Mouse (Mus musculus): ENCODE measurements around the gene Thsd7b.
A peak's percentile ranks its signal among the peaks of the same experiment; 100 is the strongest.
"Not testable (repeated sequence)": the region's sequence is repeated elsewhere in the genome, so short reads cannot be mapped to it uniquely, and the experiment has no call there.

The Thsd7b gene

GRCm38 (mm10) chr1:129651448-129651847 lies 378.3 kb downstream of the Thsd7b start:
- not testable (repeated sequence) for DNase-seq

- DNase-seq: no peak
Observed at GRCm38 (mm10) chr1:129658045-129658444, 384.9 kb downstream of the Thsd7b start.

DNA sequence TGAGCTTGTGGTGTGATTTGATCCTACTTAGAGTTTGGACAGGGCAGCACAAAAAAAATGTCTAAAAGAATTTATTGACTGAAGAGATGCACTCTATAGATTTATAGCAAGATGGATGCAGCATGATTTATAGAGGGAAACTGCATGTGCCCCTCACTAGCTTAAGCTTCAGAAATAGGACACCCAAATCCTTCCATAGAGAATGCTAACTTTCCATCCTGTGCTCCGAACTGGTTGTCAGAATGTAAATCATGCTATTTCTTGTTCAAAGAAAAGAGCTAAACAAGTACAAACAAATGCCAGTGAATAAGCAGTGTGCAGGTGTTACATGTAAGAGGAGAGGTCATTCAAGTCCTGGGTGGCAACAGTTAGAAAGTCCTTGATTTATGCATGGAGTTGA lies 402.8 kb downstream of the Thsd7b start:
- DNase-seq: no peak

DNA sequence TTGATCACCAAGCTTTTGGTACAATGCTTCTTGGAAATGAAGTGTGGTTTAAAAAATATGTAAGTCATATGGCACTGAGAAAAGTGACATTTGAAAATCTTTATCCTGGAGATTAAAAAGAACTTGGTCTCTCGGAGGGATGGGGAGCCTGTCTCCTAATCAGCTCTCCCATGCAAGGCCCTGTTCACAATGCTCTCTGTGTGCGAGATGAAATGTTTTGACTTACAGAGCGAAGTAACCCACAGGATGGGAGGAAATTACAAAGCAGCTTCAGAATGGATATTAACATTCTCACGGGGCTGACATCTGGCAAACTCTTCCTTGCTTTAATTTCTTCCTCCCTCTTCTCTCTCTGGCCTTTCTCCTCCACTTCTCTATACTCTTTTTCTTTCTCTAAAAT lies 405.7 kb downstream of the Thsd7b start:
- no peak for DNase-seq

DNA sequence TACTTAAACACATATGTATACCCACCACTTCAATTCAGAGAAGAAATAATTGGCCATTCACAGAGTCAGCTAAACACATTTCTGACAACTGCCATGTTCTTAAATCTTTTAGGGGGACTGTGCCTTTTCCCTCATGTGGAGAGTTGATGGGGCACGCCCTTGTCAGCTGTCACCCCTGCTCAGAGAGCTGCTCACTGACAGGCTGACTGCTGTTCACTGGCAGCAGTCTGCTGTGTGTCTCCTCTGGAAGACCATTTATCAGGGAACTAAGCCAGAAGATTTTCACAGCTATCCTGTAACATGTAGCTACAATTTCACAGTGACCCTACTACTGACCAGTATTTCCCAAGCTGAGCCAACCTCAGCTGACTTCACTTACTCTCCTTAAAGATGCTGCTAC lies 432.6 kb downstream of the Thsd7b start:
- no peak for DNase-seq

GRCm38 (mm10) chr1:129712706-129713105 lies 439.6 kb downstream of the Thsd7b start:
- DNase-seq: no peak

DNA sequence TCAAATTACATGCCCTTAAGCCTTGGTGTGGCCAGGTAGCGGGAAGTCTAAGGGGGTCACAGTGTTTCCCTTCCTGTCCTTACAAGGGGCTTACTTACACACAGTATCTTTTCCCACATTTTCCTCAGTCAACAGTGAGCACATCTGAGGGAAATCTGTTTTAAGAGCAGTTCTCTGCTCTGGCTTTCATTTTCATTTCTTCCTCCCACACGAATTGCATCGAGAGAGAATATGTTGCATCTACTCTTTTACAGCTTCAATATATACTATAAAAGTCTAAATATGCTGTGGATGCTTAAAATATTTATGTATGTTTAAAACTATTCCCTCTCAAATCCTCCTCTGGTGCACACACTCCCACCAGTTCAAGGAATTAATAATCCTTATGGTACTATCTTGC lies 440.5 kb downstream of the Thsd7b start:
- DNase-seq: no peak

- DNase-seq: no peak
Observed at GRCm38 (mm10) chr1:129719592-129719991, 446.5 kb downstream of the Thsd7b start.

GRCm38 (mm10) chr1:129731991-129732390 lies 458.9 kb downstream of the Thsd7b start:
- no peak for DNase-seq

DNA sequence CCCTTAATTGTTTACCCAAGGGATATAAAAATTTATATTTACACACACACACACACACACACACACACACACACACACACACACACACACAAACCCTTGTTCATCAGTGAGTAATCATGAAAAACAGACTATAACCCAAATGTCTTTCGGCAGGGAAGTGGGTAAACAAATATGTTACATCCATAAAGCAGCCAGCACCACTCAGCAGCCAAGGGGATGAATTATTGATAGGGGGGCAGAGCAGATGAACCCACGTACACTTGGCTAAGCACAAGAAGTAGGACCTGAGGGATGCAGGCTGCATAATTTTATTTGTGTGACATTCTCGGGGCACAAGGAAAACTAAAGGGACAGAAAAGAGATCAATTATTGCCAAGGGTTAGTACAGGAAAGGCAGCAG lies 474.5 kb downstream of the Thsd7b start:
- no peak for DNase-seq

GRCm38 (mm10) chr1:129756548-129757240 lies 483.6 kb downstream of the Thsd7b start:
- DNase-seq: no peak

GRCm38 (mm10) chr1:129759003-129759402 lies 485.9 kb downstream of the Thsd7b start:
- DNase-seq: no peak

DNA sequence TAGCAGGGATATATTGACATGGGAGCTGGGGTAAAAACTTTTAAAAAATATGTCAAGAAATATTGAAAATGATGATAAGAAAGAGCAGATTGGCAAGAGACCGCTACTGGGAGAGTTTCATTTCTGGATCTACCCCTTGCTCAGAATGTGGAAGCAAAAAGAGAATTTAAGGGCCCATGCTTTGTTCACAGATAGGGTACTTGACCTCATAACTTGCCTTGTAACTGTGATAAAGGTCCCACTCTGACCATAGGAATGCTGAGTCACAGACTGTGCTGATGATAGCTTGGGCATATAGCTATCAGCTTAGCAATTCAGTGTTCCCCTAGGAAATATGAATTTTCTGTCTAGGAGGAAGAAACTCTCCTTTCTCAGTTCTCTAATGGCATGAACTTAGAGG lies 488.1 kb downstream of the Thsd7b start:
- DNase-seq: no peak

- no peak for DNase-seq
Observed at GRCm38 (mm10) chr1:129764748-129765147, 491.6 kb downstream of the Thsd7b start.

GRCm38 (mm10) chr1:129777055-129777454 lies 504.0 kb downstream of the Thsd7b start:
- DNase-seq: no peak

DNA sequence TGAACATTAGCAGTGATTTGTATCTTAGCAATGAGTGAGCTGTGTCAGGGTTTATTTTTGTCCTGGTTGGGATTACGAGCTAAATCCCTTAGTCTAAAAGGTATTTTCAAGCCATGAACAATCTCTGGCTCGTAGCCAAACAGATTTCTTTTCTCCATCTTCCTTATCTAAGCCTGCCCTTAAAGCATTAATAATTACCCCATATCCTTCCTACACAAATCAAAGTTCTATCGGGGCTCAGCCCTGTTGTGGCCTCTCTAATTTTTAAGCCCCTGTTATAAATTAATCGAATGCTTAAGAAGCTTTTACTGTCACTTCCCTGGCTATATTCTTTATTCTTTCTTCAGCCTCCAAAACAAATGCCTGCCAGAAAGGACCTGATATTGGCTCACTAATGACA lies 506.4 kb downstream of the Thsd7b start:
- DNase-seq: no peak

- no peak for DNase-seq
Observed at GRCm38 (mm10) chr1:129780589-129780988, 507.5 kb downstream of the Thsd7b start.

- DNase-seq: no peak
Observed at GRCm38 (mm10) chr1:129798519-129798918, 525.4 kb downstream of the Thsd7b start.

- no peak for DNase-seq
Observed at GRCm38 (mm10) chr1:129826927-129827326, 553.8 kb downstream of the Thsd7b start.

DNA sequence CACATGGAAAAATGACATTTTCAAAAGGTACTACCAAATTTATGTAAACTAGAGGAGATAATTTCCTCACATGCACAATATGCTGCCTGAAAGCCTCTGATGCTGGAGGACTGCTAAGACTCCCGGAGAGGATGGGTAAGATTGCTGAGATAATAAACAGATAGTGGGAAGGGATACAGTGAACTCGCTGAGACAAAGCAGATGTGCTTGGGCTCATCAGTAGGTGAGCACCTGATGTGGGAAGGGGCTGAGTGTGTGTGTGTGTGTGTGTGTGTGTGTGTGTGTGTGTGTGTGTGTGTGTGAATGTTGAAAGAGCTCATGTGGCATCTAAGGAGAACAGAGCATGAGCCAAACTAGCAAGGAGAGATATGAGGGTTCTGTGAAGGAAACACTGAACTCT lies 564.2 kb downstream of the Thsd7b start:
- no peak for DNase-seq

DNA sequence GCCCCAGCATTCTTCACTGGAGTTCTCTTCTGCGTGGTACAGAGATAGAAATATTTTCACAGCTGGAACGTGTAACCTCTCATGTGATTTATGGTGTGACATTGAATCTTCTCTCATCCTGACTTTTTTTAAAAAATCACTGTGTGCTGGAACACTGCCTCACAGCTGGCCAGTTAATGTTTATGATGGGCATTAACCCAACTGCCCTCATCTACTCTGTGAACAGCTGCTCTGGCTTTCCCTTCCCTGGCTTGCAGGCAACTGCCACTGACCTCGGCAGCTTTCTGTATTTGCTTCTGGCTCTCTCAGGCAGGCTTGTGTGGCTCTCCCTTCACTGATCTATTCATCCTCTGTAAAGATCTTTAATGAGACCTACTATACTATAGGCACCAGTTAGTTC lies 564.7 kb downstream of the Thsd7b start:
- peak; percentile 69 for DNase-seq

- DNase-seq: no peak
Observed at GRCm38 (mm10) chr1:129838486-129838885, 565.4 kb downstream of the Thsd7b start.

DNA sequence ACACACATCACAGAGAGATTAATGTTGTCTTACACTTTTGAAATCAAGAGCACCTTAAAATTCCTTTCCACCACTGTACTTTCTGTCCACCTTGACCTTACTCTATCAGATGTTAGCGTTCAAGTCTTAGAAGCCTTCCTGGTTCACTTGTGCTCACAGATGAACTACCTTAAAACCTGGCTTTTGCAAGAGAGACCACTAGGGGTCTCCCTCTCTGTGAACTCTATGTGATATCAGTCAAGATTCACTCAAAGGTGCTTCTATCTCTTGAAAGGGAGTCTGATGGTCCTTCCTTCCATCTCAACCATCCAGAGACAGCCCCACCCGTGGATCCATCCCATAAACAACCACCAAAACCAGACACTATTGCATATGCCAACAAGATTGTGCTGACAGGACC lies 570.3 kb downstream of the Thsd7b start:
- DNase-seq: peak; percentile 28

DNA sequence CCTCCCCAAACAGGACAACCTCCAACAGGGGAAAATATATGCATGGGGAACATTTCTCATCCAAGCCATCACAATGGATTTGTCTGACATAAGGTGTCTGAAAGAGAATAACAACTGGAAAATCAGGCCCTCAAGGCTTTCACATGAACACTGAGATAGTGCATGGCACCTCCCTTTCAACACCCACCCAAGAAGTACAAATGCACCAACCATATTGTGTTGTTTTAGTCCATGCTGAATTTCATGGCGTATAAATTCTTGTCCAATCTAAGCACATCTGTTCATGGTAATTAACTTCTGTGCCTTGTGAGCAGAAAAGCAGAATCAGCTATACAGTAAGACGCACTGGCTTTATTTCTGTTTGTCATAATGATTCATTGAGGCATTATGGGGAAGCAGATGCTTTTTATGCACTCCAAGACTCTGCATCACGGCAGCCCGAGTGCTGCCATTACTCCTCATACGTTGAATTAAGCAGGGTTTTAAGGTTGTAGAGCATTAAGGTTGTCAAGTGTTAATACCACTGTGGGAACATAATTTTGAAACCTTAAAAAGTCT lies 577.0 kb downstream of the Thsd7b start:
- no peak for DNase-seq

DNA sequence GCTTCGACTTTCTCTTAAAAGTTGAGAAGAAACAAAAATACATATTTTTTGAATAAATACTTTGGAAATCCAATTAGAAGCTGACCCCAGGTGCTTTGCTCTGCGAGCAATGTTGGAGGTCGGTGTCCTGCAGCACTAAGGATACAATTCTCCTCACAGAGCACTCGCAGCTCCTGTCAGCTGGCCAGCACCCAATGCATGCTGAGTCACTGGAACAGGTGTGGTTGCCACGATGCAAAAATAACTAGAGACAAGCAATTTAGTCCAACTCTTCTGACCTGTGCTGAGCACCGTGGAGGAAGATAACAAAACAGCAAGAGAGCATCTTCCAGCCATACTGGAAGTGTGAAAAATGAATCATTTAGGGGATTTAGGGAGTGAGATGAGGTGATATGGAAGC lies 594.6 kb downstream of the Thsd7b start:
- DNase-seq: no peak
